Comparison of ENCODE assay signal across 11 mouse cellular contexts in genomic region chr5:20140662-20141444, GRCm38 (mm10).
A peak's percentile ranks its signal among the peaks of the same experiment; 100 is the strongest.
DNase-seq lines count a peak whose midpoint lies in the region; ATAC-seq and TF ChIP-seq lines count a peak whose summit lies in the region.
"Had no signal": no experiment of that assay in that cellular context is flagged by ENCODE, and none has a peak within 500 bp of the region (broad histone marks: within the 10 kb centered on the region; RNA-seq: fewer than 3 reads in every experiment).

No protein-coding gene starts in this region.

- peak; percentile 33; the same call in 1 of the 2 replicates for ATAC-seq in neural tube, embryonic 11.5 days (ENCODE audit: insufficient read depth, low FRiP score, low TSS enrichment)
- ATAC-seq in forebrain, embryonic 14.5 days = peak; percentile 92
- ATAC-seq in cerebellum, adult (ENCODE audit: insufficient number of reproducible peaks, low FRiP score, low TSS enrichment) = no peak
- ATAC-seq: activated CD4-positive, CD25-positive, alpha-beta regulatory T cell, adult 4 months; intestine, embryonic 16.5 days had no signal

- H3K36me3 ChIP-seq in neural tube, embryonic 11.5 days (ENCODE audit: control insufficient read depth, insufficient read depth, low read length) = no peaks in the 10 kb centered on the region
- H3K36me3 ChIP-seq in forebrain, embryonic 14.5 days (ENCODE audit: control insufficient read depth, insufficient read depth, low read length) = no peaks in the 10 kb centered on the region

- H3K9ac ChIP-seq in neural tube, embryonic 11.5 days (ENCODE audit: low read length) = no peak overlapping the region
- H3K9ac ChIP-seq in forebrain, embryonic 14.5 days (ENCODE audit: low read length) = no peak overlapping the region

- H3K9me3 ChIP-seq in neural tube, embryonic 11.5 days (ENCODE audit: control insufficient read depth, low read length) = no peaks in the 10 kb centered on the region
- no peaks in the 10 kb centered on the region for H3K9me3 ChIP-seq in forebrain, embryonic 14.5 days (replicated peaks; ENCODE audit: control insufficient read depth, low read length)

- no peak for TF ChIP-seq CTCF in left cerebral cortex, adult 2 months (IDR thresholded peaks at IDR 0.05)

- H3K4me3 ChIP-seq in neural tube, embryonic 11.5 days (ENCODE audit: low read depth, low read length) = no peak overlapping the region
- no peak overlapping the region for H3K4me3 ChIP-seq in forebrain, embryonic 14.5 days (ENCODE audit: low read depth, low read length)
- H3K4me3 ChIP-seq in left cerebral cortex, adult 2 months = no peak overlapping the region

- H3K4me2 ChIP-seq in neural tube, embryonic 11.5 days (ENCODE audit: low read depth) = no peak overlapping the region
- H3K4me2 ChIP-seq in forebrain, embryonic 14.5 days (ENCODE audit: low read length) = peak overlapping the region; percentile 6; the same call in 1 of the 2 replicates

- H3K4me1 ChIP-seq in neural tube, embryonic 11.5 days (ENCODE audit: control insufficient read depth, insufficient read depth, low read length) = no peaks in the 10 kb centered on the region
- H3K4me1 ChIP-seq in forebrain, embryonic 14.5 days (ENCODE audit: control insufficient read depth, insufficient read depth, low read length) = peaks cover 13% of the 10 kb centered on the region; the same call in 1 of the 2 replicates

- DNase-seq in neural tube, embryonic 11.5 days (ENCODE audit: low spot score) = no peak
- no peak for DNase-seq in neural tube, embryonic 10.5 days (ENCODE audit: extremely low spot score, low spot score)
- peak; percentile 88 for DNase-seq in forebrain, embryonic 14.5 days (ENCODE audit: low spot score)
- DNase-seq in left cerebral cortex, adult 2 months (ENCODE audit: extremely low spot score in 1 of 2, low spot score in 2 of 2) = peak in 1 of 2 experiments; percentile 18
- DNase-seq in telencephalon, adult 2 months (ENCODE audit: low read depth, low spot score) = peak; percentile 63
- no peak for DNase-seq in ovary, postnatal 36 days (ENCODE audit: low spot score)
- DNase-seq in adrenal gland, adult 2 months = no peak
- DNase-seq: cerebellum, postnatal 36 days had no signal

- no peak overlapping the region for H3K27ac ChIP-seq in neural tube, embryonic 11.5 days (ENCODE audit: low read depth, low read length)
- peak overlapping the region; percentile 68 for H3K27ac ChIP-seq in forebrain, embryonic 14.5 days (ENCODE audit: low read depth, low read length)
- peak overlapping the region; percentile 65 for H3K27ac ChIP-seq in left cerebral cortex, adult 2 months

- intact Hi-C loops in left cerebral cortex, adult 2 months (cut with DNase I) = no loop called here

- 61% methylated on average over 10 of the region's 10 CpGs for WGBS in neural tube, embryonic 11.5 days
- 30% methylated on average over 10 of the region's 10 CpGs for WGBS in forebrain, embryonic 14.5 days

- H3K27me3 ChIP-seq in neural tube, embryonic 11.5 days (ENCODE audit: control insufficient read depth, insufficient read depth, low read length) = no peaks in the 10 kb centered on the region
- H3K27me3 ChIP-seq in forebrain, embryonic 14.5 days (replicated peaks; ENCODE audit: control insufficient read depth, insufficient read depth, low read length) = no peaks in the 10 kb centered on the region

Comparison
In these comparisons a context has a peak if more than half of its experiments do, and no peak if none do; other contexts are left out.
1. DNase-seq: peak in forebrain, embryonic 14.5 days (single experiment) and telencephalon, adult 2 months (single experiment); none in neural tube, embryonic 11.5 days (single experiment), neural tube, embryonic 10.5 days (single experiment), ovary, postnatal 36 days (single experiment) and adrenal gland, adult 2 months (single experiment).